Mouse (Mus musculus): ENCODE results near the gene Kbtbd6.

- TF ChIP-seq EP300 (optimal IDR thresholded peaks at IDR 0.05) = no peak
- TF ChIP-seq CTCF (IDR thresholded peaks at IDR 0.05; ENCODE audit: low read depth) = no peak
Measured at GRCm38 (mm10) chr14:79500756-79501155, 49.1 kb downstream of the Kbtbd6 start.
